Mouse (Mus musculus) brain, embryonic 14.5 days (tissue): ENCODE measurements around the gene Agxt2. TPM values are rescaled to one million over a fixed set of nuclear protein-coding genes. Genes with fewer than 3 reads are reported as not detected.

Source experiments
- DNase-seq: peaks from one replicate; pipeline ENCODE4 v3.0.0-alpha.2; 2011; ENCODE audit warnings: low read depth
- CTCF ChIP-seq: fragments of 200-500 bp; IDR thresholded peaks from 2 replicates; pipeline ENCODE4 v1.5.1; 2012; ENCODE audit warnings: inconsistent platforms, mild to moderate bottlenecking, moderate library complexity, borderline replicate concordance; ENCODE audit not compliant: insufficient read depth, insufficient read length; ENCODE audit errors: extremely low read depth
- POLR2A ChIP-seq: fragments of 200-500 bp; IDR thresholded peaks from 2 replicates; pipeline ENCODE4 v1.6.1; 2012; ENCODE audit warnings: mild to moderate bottlenecking, inconsistent platforms, borderline replicate concordance; ENCODE audit not compliant: poor library complexity, insufficient read depth, insufficient read length, severe bottlenecking; ENCODE audit errors: extremely low read depth
- polyA plus RNA-seq: library from polyadenylated mRNA; depleted of rRNA; stranded (reverse); fragments of >200 nt; gene quantifications from 2 replicates; pipeline ENCODE4 v1.2.3, GENCODE M21; 2012; rRNA removed

The Agxt2 gene
- polyA plus RNA-seq: not detected in 2 replicates

- TF ChIP-seq CTCF (no peak), POLR2A (no peak)
- no peak for DNase-seq
Observed at GRCm38 (mm10) chr15:10358039-10358948, at the start of gene Agxt2. Gene Agxt2 (plus strand): TSS chr15:10358532.

- no peak for TF ChIP-seq CTCF
Observed at GRCm38 (mm10) chr15:10311826-10312225, 46.5 kb upstream of the Agxt2 start.

DNA sequence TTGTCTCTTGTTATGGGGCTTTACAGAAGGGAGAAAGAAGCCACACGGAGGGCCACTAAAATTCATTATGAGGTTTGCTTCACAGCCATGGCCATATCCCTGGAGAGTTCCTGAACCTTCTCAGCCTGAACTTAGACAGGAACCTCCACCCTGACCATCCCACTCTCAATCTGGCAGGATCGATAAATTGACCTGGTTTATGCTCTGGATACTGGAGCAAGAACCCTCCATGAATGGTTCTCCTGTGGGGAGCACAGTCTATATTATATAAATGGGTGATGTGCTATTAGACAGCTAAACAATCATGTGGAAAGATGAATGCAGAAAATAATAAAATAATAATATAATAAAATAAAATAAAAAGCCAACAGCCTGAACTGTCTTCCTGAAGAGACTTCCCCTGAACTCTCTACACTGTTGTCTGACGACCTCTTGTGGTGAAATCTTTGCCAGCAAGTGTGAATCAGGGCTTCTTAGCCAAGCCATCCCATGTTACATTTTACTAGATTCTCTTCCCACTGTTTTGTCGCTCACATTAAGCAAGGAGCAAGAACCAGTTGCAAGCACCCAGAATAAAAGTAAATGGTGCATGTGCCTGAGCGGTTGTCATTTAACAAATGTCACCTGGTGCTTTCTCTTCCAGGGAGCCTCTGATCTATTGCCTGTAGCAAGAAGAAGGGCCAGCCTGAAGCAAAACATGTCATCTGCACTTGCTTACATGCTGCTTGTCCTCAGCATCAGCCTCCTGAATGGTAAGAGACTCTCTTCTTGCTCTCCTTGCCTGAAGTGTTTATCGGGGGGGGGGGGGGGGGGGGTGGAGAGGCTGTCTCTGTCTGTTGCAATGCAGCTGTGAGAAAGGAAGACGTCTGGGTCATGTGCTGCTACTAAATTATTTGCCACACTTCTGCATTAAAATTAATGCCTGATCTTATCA is 44.5 kb upstream of the Agxt2 start:
- TF ChIP-seq POLR2A: no peak
- TF ChIP-seq CTCF: peak; percentile 71; the same call in 1 of the 2 replicates

More at GRCm38 (mm10) chr15:10311826-10312225, 46.5 kb upstream of the Agxt2 start:
- DNase-seq: no peak

DNA sequence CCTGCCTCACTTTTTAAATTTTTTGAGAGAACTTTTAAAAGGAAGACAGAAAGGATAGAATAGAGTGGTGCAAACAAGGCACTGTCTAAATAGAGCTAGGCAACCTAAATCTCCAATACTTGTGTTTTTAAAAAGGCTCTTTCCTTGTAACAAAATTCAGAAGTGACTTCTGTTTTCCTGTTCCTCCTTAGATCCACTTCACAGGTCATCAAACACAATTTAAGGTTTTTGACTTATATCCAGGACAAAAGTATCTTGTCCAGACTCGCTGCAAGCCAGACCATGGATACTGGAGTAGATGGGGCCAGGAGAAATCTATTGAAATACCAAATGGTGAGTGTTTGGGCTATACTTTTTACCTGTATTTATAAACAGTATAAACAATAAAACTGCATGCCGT is 33.3 kb upstream of the Agxt2 start, which contains the start of gene Gm21973:
Gene Gm21973, plus strand, starts transcription at position 301 of the 400 bp plus-strand sequence.
- DNase-seq: no peak
- TF ChIP-seq POLR2A (no peak), CTCF (no peak)

More for the DNA sequence above, 44.5 kb upstream of the Agxt2 start:
- DNase-seq: peak; percentile 78

DNA sequence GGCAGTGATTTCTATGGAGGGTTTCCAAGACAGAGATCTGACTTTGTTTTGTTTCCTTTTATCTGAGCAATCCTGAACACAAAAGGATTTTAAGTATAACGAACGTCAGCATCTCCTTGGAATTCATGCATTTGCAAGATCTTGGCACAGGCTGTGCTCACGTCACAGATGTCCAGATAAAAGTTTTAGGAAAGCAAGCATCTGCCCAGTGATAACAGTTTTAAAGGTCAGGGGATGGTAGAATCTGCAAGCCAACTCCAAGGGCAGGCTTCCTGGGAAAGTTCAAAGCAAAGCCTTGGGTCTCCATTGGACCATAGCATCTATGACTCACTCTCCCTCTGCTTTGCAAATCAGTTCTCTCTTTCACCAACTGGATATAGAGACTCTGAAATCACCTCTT is 27.7 kb upstream of the Agxt2 start:
- TF ChIP-seq POLR2A (no peak), CTCF (no peak)
- no peak for DNase-seq

DNA sequence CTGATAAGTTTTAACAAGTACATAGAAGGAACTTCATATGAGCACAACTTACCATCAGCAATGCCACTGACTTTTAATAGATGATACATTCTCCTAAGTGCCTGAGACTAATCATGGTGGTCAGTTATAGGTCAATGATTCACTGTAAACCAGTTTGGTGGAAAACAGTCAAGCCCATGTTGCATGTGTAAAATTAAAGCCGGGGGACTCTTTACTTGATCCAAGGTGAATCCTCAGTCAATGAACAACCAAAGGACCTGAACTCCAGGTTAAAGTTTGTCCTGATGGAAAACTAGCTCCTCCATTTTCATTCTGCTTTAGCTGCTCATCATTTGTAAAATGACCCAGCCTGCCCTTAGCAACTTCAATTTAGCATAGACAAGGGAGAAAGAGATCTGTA is 25.8 kb upstream of the Agxt2 start:
- TF ChIP-seq POLR2A (no peak), CTCF (no peak)
- DNase-seq: no peak

- DNase-seq: no peak
- no peak for TF ChIP-seq CTCF
- no peak for TF ChIP-seq POLR2A
Observed at GRCm38 (mm10) chr15:10338606-10339005, 19.7 kb upstream of the Agxt2 start.

DNA sequence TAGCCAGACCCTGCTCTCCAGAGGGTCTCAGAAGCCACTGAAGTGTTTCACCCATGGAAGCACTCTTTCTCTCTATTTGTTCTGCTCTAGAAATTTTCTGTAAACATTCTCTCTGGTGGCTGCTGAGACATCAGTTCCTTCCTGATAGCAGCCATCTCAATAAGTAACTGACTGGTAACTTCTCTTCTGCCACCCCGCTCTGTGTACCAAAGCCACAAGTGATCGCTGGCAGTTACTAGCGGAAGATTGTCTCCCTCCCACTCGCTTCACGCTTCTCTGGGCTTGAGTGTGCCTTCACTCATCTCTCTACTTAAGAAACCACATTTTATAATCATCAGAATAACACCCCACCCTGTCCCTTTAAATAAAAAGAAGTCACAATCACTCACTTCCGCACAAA is 11.3 kb upstream of the Agxt2 start:
- no peak for TF ChIP-seq POLR2A
- TF ChIP-seq CTCF: no peak
- DNase-seq: no peak

- TF ChIP-seq CTCF (no peak), POLR2A (no peak)
- DNase-seq: no peak
Observed at GRCm38 (mm10) chr15:10366331-10366730, 8.0 kb downstream of the Agxt2 start.

- no peak for DNase-seq
- TF ChIP-seq CTCF: no peak
- TF ChIP-seq POLR2A: no peak
Observed at GRCm38 (mm10) chr15:10375404-10375803, 17.1 kb downstream of the Agxt2 start.

GRCm38 (mm10) chr15:10378338-10378959 is 20.1 kb downstream of the Agxt2 start:
- no peak for TF ChIP-seq POLR2A
- no peak for TF ChIP-seq CTCF
- no peak for DNase-seq
